Mouse (Mus musculus) gastrocnemius, adult 8-10 months (tissue): Measurements from ENCODE around the gene Mrpl37. TPM values are rescaled to one million over a fixed set of nuclear protein-coding genes. Genes with fewer than 3 reads are reported as not detected.

Source experiments
- DNase-seq, 2 experiments: peaks; one replicate each; pipeline ENCODE4 v3.0.0; 2022; ENCODE audit warnings: low spot score in 2 of 2
- total RNA-seq, 4 experiments: library from RNA; stranded (reverse); gene quantifications; 2 replicates each; pipeline ENCODE4 v1.2.4; 2022

Gene Mrpl37
- total RNA-seq, 4 experiments from 2014 or later = 77.8 to 92.6 (median 86.3) TPM

GRCm38 (mm10) chr4:107019027-107019426, 47.6 kb downstream of the Mrpl37 start:
- DNase-seq = peak in 1 of 2 experiments; percentile 24

GRCm38 (mm10) chr4:107018521-107018920, 48.1 kb downstream of the Mrpl37 start:
- DNase-seq = peak in 1 of 2 experiments; percentile 38

GRCm38 (mm10) chr4:107017257-107017656, 49.4 kb downstream of the Mrpl37 start:
- DNase-seq = no peak

GRCm38 (mm10) chr4:107015971-107016511, 50.6 kb downstream of the Mrpl37 start:
- no peak for DNase-seq

- no peak for DNase-seq
Observed at GRCm38 (mm10) chr4:107013817-107014260, 52.8 kb downstream of the Mrpl37 start.

- DNase-seq = peak; percentile 26 to 38
Observed at GRCm38 (mm10) chr4:107013119-107013816, 53.4 kb downstream of the Mrpl37 start.

- peak; percentile 35 to 64 for DNase-seq
Observed at GRCm38 (mm10) chr4:107012574-107012973, 54.1 kb downstream of the Mrpl37 start.

- DNase-seq = peak in 1 of 2 experiments; percentile 40
Observed at GRCm38 (mm10) chr4:107012005-107012478, 54.6 kb downstream of the Mrpl37 start.

GRCm38 (mm10) chr4:107011325-107012004, 55.2 kb downstream of the Mrpl37 start:
- DNase-seq = no peak

GRCm38 (mm10) chr4:107009548-107009947, 57.1 kb downstream of the Mrpl37 start:
- DNase-seq = no peak

GRCm38 (mm10) chr4:107008161-107008560, 58.5 kb downstream of the Mrpl37 start:
- no peak for DNase-seq

- no peak for DNase-seq
Observed at GRCm38 (mm10) chr4:107007359-107007758, 59.3 kb downstream of the Mrpl37 start.

GRCm38 (mm10) chr4:107006807-107007206, 59.9 kb downstream of the Mrpl37 start:
- no peak for DNase-seq

- no peak for DNase-seq
Observed at GRCm38 (mm10) chr4:107006229-107006628, 60.4 kb downstream of the Mrpl37 start.

Other genes starting within 250 kb of the Mrpl37 start
- gene Ssbp3, start 156.2 kb downstream of the Mrpl37 start, total RNA-seq = 10 to 100 TPM; 24.0 to 27.1 (median 25.8) TPM
- gene Cyb5rl, start 120 bp upstream of the Mrpl37 start, total RNA-seq = 10 to 100 TPM; 15.6 to 27.1 (median 16.7) TPM
- not detected for gene Cdcp2, start 30.0 kb upstream of the Mrpl37 start, total RNA-seq
- 10 to 100 TPM; 79.9 to 91.5 (median 85.1) TPM for gene Tmem59, start 111.5 kb upstream of the Mrpl37 start, total RNA-seq
- gene Tceanc2, start 112.2 kb upstream of the Mrpl37 start, total RNA-seq = 10 to 100 TPM; 11.0 to 14.8 (median 11.9) TPM
- not detected for gene Ldlrad1, start 142.3 kb upstream of the Mrpl37 start, total RNA-seq
- gene Lrrc42, start 186.7 kb upstream of the Mrpl37 start, total RNA-seq = 10 to 100 TPM in 1 of 4 experiments, 1 to 10 TPM in 3; 7.1 to 11.4 (median 8.4) TPM
- 1 to 10 TPM; 6.2 to 9.1 (median 7.1) TPM for gene Hspb11, start 186.7 kb upstream of the Mrpl37 start, total RNA-seq
- under 1 TPM in 1 of 4 experiments, not detected in 3; 0.16 TPM for gene Dio1, start 240.3 kb upstream of the Mrpl37 start, total RNA-seq
- 1 to 10 TPM; 7.4 to 9.7 (median 8.9) TPM for gene Yipf1, start 247.5 kb upstream of the Mrpl37 start, total RNA-seq